Mouse (Mus musculus) urinary bladder, postnatal 14 days (tissue): Measurements from ENCODE around the gene Kif18a.

Experiments
- DNase-seq: peaks from one replicate; pipeline ENCODE4 v3.0.0; 2021; ENCODE audit warnings: low spot score

The Kif18a gene

GRCm38 (mm10) chr2:109374881-109375280 is 94.3 kb downstream of the Kif18a start:
- DNase-seq: no peak

- DNase-seq: no peak
These were observed 103.5 kb downstream of the Kif18a start for GRCm38 (mm10) chr2:109384019-109384418.

GRCm38 (mm10) chr2:109386211-109386610 is 105.7 kb downstream of the Kif18a start:
- DNase-seq: no peak

- DNase-seq: no peak
These were observed 108.2 kb downstream of the Kif18a start for GRCm38 (mm10) chr2:109388733-109389132.

- no peak for DNase-seq
These were observed 109.4 kb downstream of the Kif18a start for GRCm38 (mm10) chr2:109389977-109390376.
